Mouse (Mus musculus) limb, embryonic 10.5 days (tissue): ENCODE measurements around the gene Rce1. TPM values are rescaled to one million over a fixed set of nuclear protein-coding genes. Genes with fewer than 3 reads are reported as not detected.
A peak's percentile ranks its signal among the peaks of the same experiment; 100 is the strongest.
"Not testable (repeated sequence)": the region's sequence is repeated elsewhere in the genome, so short reads cannot be mapped to it uniquely, and the experiment has no call there.

Experiments used
- DNase-seq: peaks from one replicate; pipeline ENCODE4 v3.0.0-alpha.2; 2017; ENCODE audit warnings: low spot score
- H3K27ac ChIP-seq: fragments of 300-500 bp; sonication (generic); 2 replicates; pipeline ENCODE4 v1.5.1; 2016; ENCODE audit warnings: mild to moderate bottlenecking
- H3K27me3 ChIP-seq: fragments of 300-500 bp; sonication (generic); 2 replicates; pipeline ENCODE4 v1.6.1; 2016; ENCODE audit warnings: low read depth, mild to moderate bottlenecking; ENCODE audit not compliant: poor library complexity, severe bottlenecking
- H3K36me3 ChIP-seq: fragments of 300-500 bp; sonication (generic); 2 replicates; pipeline ENCODE4 v1.6.1; 2016; ENCODE audit warnings: mild to moderate bottlenecking, moderate library complexity
- H3K4me1 ChIP-seq: fragments of 300-500 bp; sonication (generic); 2 replicates; pipeline ENCODE4 v1.6.1; 2016
- H3K4me3 ChIP-seq: fragments of 300-500 bp; sonication (generic); 2 replicates; pipeline ENCODE4 v1.5.1; 2016; ENCODE audit warnings: mild to moderate bottlenecking, moderate library complexity
- H3K9me3 ChIP-seq: fragments of 300-500 bp; sonication (generic); replicated peaks from 2 replicates; pipeline ENCODE4 v1.6.1; 2016; ENCODE audit warnings: mild to moderate bottlenecking
- WGBS: fragments of 180-500 bp; shearing (Covaris S2); methylation state at CpG from one replicate; pipeline ENCODE4 v1.1.7; 2016; 5-methylcytosine and 5-hydroxymethylcytosine counted together
- polyA plus RNA-seq: library from polyadenylated mRNA; unstranded; fragments of >200 nt; fragmentation: Nextera tagmentation; extraction: Ambion mirVana; gene quantifications from 2 replicates; pipeline ENCODE4 v1.2.1, GENCODE M21; 2016

Rce1 gene
- polyA plus RNA-seq, 1 experiment from 2014 or later, result 85.7 TPM

DNA sequence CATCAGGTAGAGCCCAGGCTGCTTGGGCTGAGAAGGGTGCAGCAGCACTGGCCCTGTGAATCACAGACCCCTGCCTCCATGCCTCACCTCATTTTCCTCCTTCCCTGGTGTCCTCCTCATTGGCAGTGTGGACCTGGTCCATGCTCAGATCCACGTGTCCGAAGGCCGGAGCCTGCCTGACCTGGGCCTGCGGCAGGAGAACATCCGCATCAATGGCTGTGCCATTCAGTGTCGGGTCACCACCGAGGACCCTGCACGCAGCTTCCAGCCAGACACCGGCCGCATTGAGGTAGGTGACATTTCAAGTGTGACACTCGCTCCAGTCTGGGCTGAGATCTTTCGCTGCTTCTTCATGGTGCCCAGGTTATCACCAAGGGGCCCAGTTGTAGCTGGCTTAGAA lies 18.0 kb downstream of the Rce1 start:
- H3K27me3 ChIP-seq, result no peaks in the 10 kb centered on the region
- no peak for DNase-seq
- WGBS, result 89% methylated on average over 12 of the region's 12 CpGs

DNA sequence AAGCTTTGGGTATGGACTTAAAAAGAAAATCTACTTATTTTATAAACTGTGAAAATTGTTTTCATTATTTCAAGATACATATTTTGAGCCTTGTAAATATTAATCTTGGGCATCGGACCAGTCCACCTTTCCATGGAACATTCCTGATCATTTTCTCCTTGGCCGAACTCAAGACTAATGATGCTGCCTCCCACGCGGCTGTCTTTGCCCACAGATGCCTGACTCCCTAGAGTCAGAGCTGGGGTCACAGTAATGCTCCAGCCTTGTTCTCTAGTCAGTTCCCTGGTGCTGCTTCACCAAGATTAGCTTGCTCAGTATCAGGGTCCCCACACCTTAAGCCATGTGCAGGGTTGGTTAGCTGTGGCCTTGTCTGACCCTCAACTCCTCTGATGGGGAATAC lies 19.8 kb downstream of the Rce1 start:
- H3K4me1 ChIP-seq, result peaks cover 9% of the 10 kb centered on the region
- H3K9me3 ChIP-seq, result no peaks in the 10 kb centered on the region
- H3K4me3 ChIP-seq, result no peak overlapping the region
- no peak for DNase-seq
- H3K27ac ChIP-seq, result no peak overlapping the region
- WGBS, result 94% methylated on average over 4 of the region's 4 CpGs
- no peaks in the 10 kb centered on the region for H3K27me3 ChIP-seq
- no peaks in the 10 kb centered on the region for H3K36me3 ChIP-seq

More for the DNA sequence above, 18.0 kb downstream of the Rce1 start:
- peaks cover 15% of the 10 kb centered on the region for H3K36me3 ChIP-seq
- H3K4me3 ChIP-seq, result no peak overlapping the region
- H3K4me1 ChIP-seq, result peaks cover 14% of the 10 kb centered on the region
- no peak overlapping the region for H3K27ac ChIP-seq
- H3K9me3 ChIP-seq, result no peaks in the 10 kb centered on the region

DNA sequence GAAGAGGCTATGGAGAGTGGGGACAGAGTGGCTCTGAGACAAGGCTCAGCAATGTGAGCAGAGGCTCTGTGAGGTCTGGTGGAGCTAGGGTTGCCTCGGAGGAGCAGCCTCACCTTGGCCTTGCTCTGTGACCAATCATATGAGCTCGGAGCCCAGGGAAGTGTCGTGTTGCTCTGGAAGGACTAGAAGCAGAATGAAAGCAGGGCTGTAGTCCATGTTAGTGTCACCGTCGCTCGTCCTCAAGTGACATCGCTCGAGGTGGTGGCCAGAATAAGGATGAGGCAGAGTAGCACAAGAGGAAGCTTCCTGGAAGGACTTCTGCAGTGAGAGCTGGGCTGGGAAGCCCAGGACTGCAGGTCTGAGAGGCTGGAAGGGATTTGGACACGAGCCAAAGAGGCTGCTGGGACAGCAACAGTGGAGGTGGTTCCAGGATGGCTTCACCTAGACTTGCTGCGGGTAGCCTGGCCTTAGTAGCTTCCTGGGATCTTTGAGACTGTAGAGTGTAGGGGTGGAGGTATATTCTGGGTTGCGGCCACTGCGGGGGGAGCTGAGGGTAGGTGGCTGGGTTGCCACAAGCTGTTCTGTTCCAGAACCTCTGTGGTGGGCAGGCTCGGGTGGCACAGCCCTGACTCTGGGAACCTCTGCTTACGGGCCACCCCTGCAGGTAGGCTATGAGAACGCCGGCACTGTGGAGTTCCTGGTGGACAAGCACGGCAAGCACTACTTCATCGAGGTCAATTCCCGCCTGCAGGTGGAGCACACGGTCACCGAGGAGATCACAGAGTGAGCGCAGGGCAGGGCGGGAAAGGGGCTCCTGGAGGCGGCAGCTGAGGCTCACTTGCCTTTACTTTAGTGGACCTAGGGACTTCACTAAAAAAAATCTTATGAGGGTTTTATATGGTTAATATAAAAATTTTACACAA lies 21.4 kb downstream of the Rce1 start:
- WGBS, result 40% methylated on average over 24 of the region's 24 CpGs
- DNase-seq, result peak; percentile 69
- H3K36me3 ChIP-seq, result no peaks in the 10 kb centered on the region
- no peak overlapping the region for H3K4me3 ChIP-seq
- no peaks in the 10 kb centered on the region for H3K9me3 ChIP-seq
- no peak overlapping the region for H3K27ac ChIP-seq
- peaks cover 9% of the 10 kb centered on the region for H3K4me1 ChIP-seq
- no peaks in the 10 kb centered on the region for H3K27me3 ChIP-seq

DNA sequence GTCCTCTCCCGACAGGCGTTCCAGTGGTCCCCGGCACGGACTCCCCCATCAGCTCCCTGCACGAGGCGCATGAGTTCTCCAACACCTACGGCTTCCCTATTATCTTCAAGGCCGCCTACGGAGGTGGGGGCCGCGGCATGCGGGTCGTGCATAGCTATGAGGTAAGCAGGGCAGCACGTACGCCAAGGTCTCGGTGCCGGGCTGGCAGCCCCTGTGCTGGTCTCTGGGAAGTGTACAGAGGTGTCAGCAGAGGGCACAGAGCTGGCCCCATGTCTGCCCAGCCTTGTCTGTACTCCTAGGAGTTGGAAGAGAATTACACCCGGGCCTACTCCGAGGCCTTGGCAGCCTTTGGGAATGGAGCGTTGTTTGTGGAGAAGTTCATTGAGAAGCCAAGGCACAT lies 23.0 kb downstream of the Rce1 start:
- Histone ChIP-seq H3K4me3 (no peak overlapping the region), H3K4me1 (peaks cover 9% of the 10 kb centered on the region), H3K36me3 (no peaks in the 10 kb centered on the region), H3K27ac (no peak overlapping the region), H3K9me3 (no peaks in the 10 kb centered on the region), H3K27me3 (no peaks in the 10 kb centered on the region)
- DNase-seq, result no peak
- WGBS, result 87% methylated on average over 20 of the region's 20 CpGs

DNA sequence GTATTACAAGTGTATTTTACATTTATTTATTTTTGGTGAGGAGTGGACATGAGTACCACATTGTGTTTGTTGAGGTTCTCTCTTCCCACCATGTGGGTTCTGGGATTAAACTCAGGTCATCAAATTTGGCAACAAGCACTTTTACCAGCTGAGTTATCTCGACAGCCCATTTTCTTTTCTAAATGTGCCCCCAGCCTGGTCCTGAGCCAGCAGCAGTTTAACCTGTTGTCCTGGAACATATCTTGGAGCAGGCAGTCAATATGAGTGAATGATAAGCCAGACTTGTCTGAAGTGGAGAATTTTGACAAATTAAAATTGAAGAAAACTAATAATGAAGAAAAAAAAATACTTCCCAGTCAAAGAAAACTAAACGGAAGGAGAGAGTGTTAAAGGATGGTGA lies 29.4 kb downstream of the Rce1 start:
- H3K36me3 ChIP-seq, result no peaks in the 10 kb centered on the region
- WGBS, result 80% methylated on average over 2 of the region's 2 CpGs
- H3K4me1 ChIP-seq, result 0 out of 2 replicates have a peak, but pooled peaks cover 4% of the 10 kb centered on the region
- H3K27me3 ChIP-seq, result no peaks in the 10 kb centered on the region
- H3K4me3 ChIP-seq, result no peak overlapping the region
- no peak for DNase-seq
- no peaks in the 10 kb centered on the region for H3K9me3 ChIP-seq
- no peak overlapping the region for H3K27ac ChIP-seq

DNA sequence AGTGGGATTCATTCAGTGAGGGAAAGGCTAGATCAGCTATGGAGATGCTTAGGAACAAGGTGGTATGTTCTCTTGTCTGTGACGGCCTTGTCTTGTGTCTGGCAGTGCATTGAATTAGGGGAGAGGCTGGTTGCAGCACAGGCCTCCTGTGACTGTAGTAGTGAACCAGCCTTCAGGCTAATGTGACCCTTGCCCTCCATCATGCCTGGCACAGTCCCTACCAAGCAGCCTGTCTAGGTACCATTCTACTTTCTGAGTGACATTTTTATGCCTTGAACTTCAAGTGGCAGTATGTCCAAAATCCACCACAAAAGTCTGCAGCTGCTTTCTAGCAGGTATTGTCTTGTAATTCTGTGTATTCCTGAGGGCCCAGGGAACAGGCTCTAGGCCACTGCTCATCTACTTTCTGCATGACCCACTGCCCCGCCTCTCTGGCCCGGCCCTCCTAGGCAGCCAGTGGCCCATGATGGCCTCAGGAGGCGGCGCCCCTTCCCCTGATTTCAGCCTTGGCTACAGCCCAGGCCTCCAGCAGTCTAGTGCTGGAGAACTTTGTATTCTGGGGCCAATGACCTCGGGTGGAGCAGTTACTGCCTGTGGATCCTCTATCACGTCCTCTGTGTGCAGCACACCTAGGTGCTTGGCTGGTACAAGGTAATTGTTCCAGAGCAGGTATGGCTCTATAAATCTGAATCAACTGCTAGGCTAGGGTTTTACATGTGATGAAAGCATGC lies 31.5 kb downstream of the Rce1 start:
- H3K36me3 ChIP-seq, result no peaks in the 10 kb centered on the region
- no peak for DNase-seq
- H3K27ac ChIP-seq, result no peak overlapping the region
- H3K9me3 ChIP-seq, result no peaks in the 10 kb centered on the region
- no peaks in the 10 kb centered on the region for H3K27me3 ChIP-seq
- 62% methylated on average over 7 of the region's 7 CpGs for WGBS
- no peak overlapping the region for H3K4me3 ChIP-seq
- 0 out of 2 replicates have a peak, but pooled peaks cover 4% of the 10 kb centered on the region for H3K4me1 ChIP-seq

DNA sequence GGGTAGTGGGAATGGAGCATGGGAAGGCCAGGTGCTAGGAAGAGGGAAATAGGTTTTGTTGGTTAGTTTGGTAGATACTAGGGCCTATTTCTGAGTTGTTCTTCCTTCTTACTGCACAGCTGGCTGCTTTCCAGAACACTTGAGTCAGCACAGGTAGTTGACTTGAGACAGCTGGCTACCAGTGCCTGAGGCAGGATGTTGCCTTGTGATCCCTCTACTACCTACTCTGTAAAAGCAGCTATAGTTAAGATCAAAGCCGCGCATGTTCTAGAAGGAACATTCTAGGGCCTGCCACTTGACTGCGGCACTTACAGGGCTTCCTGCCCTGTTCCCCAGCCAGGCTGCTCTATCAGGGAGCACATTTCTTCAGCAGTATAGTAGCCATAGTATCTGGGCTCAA lies 35.4 kb downstream of the Rce1 start:
- Histone ChIP-seq H3K4me1 (0 out of 2 replicates have a peak, but pooled peaks cover 4% of the 10 kb centered on the region), H3K9me3 (no peaks in the 10 kb centered on the region), H3K27ac (no peak overlapping the region), H3K4me3 (no peak overlapping the region), H3K27me3 (no peaks in the 10 kb centered on the region), H3K36me3 (no peaks in the 10 kb centered on the region)
- WGBS, result 99% methylated on average over 3 of the region's 3 CpGs
- DNase-seq, result no peak

DNA sequence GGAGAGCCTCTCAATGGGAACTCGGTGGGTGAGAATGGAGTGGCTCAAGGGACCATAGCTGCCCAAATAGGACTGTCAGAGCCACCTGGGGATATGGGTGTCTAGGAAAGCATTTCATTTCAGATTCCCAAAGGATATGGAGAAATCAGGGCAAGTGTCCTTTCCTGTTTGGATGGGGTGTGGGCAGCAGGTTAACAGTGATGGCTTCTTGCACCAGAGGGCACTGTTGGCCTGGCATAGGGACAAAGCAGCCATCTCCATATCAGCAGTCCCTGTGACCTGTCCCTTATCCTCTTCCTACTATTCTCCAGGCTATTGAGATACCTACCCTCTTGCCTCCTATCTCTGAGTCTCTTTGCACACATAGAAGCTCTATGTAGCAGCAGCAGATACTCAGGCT lies 36.4 kb downstream of the Rce1 start:
- Histone ChIP-seq H3K4me1 (0 out of 2 replicates have a peak, but pooled peaks cover 2% of the 10 kb centered on the region), H3K27ac (no peak overlapping the region), H3K9me3 (no peaks in the 10 kb centered on the region), H3K4me3 (no peak overlapping the region), H3K27me3 (no peaks in the 10 kb centered on the region), H3K36me3 (no peaks in the 10 kb centered on the region)
- no peak for DNase-seq
- WGBS, result 68% methylated on average over 1 of the region's 1 CpGs

DNA sequence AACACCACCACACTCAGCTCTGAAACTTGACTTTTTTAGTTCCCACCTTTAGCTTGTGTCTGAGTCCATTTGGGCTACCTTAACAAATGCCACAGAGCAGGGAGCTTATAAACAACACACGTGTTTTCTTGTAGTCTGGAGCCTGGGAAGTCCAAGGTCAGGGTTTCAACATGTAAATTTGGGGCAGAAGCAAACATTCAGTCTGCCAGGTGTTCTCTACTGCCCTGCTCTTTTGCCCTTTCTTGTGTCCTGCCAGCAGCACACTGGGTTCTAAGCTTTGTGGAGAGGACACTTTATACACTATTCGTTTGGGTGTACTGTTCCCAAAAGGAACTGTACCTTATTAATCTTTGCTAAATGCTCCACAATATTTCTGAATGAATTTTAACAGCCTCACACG lies 37.0 kb downstream of the Rce1 start:
- Histone ChIP-seq H3K9me3 (no peaks in the 10 kb centered on the region), H3K4me1 (no peaks in the 10 kb centered on the region), H3K36me3 (no peaks in the 10 kb centered on the region), H3K27ac (no peak overlapping the region), H3K27me3 (no peaks in the 10 kb centered on the region), H3K4me3 (no peak overlapping the region)
- 77% methylated on average over 3 of the region's 3 CpGs for WGBS
- DNase-seq, result no peak

DNA sequence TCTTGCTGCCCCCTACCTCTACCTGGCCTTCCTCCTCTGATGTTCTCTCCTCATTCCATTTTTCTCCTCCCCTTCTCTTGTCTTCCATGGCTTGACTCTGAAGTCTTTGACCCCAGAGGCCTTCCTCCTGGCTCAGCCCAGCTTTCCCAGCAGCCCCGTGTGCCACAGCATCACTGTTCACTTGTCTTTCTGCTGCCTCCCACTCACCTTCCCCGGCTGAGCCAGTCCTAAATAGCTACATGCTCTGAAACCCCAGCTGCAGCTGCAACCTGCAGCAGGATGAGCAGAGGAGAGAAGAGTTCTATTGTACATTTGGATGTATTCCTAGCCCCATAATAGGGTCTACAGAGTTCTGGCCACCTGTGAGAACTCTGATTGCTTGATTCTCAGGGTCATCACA lies 38.0 kb downstream of the Rce1 start:
- H3K36me3 ChIP-seq, result no peaks in the 10 kb centered on the region
- no peaks in the 10 kb centered on the region for H3K9me3 ChIP-seq
- no peaks in the 10 kb centered on the region for H3K27me3 ChIP-seq
- no peak for DNase-seq
- no peak overlapping the region for H3K27ac ChIP-seq
- H3K4me3 ChIP-seq, result no peak overlapping the region
- no peaks in the 10 kb centered on the region for H3K4me1 ChIP-seq
- 70% methylated on average over 2 of the region's 2 CpGs for WGBS

DNA sequence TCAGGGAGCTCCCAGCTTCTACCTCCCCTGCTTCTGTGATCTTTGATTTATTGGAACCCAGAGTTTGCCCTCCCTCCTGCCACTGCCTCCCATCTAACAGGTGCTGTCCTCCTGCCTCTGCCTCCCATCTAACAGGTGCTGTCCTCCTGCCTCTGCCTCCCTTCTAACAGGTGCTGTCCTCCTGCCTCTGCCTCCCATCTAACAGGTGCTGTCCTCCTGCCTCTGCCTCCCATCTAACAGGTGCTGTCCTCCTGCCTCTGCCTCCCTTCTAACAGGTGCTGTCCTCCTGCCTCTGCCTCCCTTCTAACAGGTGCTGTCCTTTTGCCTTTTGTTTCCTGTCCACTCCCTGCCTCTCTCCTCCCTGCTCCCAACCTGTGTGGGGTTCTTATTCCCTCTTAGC lies 38.7 kb downstream of the Rce1 start:
- not testable (repeated sequence) for DNase-seq, H3K36me3 ChIP-seq, H3K9me3 ChIP-seq, H3K27ac ChIP-seq, H3K4me3 ChIP-seq, H3K4me1 ChIP-seq, H3K27me3 ChIP-seq

DNA sequence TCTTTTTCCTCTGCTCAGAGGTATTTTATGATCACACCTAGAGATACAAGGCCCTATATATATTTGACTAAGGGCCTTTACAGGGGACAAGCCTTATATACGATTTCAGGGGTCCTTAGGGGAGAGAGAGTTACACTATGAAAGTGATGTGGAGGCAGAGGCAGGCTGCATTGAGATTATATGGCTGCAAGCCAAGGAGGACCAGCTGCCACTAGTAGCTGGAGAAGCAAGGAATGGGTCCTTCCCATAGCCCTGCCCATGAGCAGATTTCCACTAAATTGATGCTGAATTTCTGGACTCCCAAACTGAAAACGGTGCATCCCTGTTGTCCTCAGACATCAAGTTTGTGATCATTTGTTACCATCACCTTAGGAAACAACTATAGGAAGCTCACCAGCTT lies 41.6 kb downstream of the Rce1 start:
- Histone ChIP-seq H3K4me3 (no peak overlapping the region), H3K4me1 (no peaks in the 10 kb centered on the region), H3K9me3 (no peaks in the 10 kb centered on the region), H3K36me3 (no peaks in the 10 kb centered on the region), H3K27ac (no peak overlapping the region), H3K27me3 (no peaks in the 10 kb centered on the region)
- no peak for DNase-seq
- WGBS, result 82% methylated on average over 2 of the region's 2 CpGs

DNA sequence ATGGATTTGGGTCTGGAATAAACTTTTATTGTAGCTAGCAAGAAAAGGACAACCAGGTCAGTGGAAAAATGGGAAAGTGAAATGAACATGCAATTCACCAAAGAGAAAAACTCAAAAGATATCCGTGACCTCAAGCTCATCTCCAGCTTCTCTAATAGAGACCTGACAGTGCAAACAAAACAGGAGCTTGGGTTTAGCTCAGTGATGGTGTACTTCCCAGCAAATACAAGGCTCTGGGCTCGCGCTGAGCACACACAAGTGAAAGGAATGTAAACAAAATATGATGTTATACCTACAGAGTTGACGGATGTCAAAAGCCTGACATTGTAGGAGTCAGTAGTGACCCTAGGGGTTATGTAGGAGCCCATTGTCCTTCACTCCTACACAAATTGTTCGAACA lies 46.1 kb downstream of the Rce1 start:
- Histone ChIP-seq H3K36me3 (no peaks in the 10 kb centered on the region), H3K27me3 (no peaks in the 10 kb centered on the region), H3K4me1 (no peaks in the 10 kb centered on the region), H3K27ac (no peak overlapping the region), H3K4me3 (no peak overlapping the region), H3K9me3 (no peaks in the 10 kb centered on the region)
- 90% methylated on average over 5 of the region's 5 CpGs for WGBS
- DNase-seq, result no peak
